Mouse (Mus musculus) forebrain, embryonic 16.5 days (tissue): ENCODE results near the gene Kctd13. TPM values are rescaled to one million over a fixed set of nuclear protein-coding genes. Genes with fewer than 3 reads are reported as not detected.

Experiments used
- ATAC-seq: fragments of 200-750 bp; cut with Nextera tagmentation; 2 replicates; pipeline ENCODE4 v1.8.0; 2017; ENCODE audit warnings: mild to moderate bottlenecking, moderate library complexity
- H3K27ac ChIP-seq: fragments of 300-500 bp; sonication (generic); 2 replicates; pipeline ENCODE4 v1.5.1; 2014; ENCODE audit warnings: low read length, control low read depth
- H3K27me3 ChIP-seq: fragments of 300-500 bp; sonication (generic); replicated peaks from 2 replicates; pipeline ENCODE4 v1.6.1; 2014; ENCODE audit warnings: low read length; ENCODE audit not compliant: control insufficient read depth, insufficient read depth
- H3K36me3 ChIP-seq: fragments of 300-500 bp; sonication (generic); 2 replicates; pipeline ENCODE4 v1.6.1; 2014; ENCODE audit not compliant: control insufficient read depth, insufficient read depth
- H3K4me1 ChIP-seq: fragments of 300-500 bp; sonication (generic); replicated peaks from 2 replicates; pipeline ENCODE4 v1.6.1; 2014; ENCODE audit warnings: low read length; ENCODE audit not compliant: control insufficient read depth, insufficient read depth
- H3K4me2 ChIP-seq: fragments of 300-500 bp; sonication (generic); 2 replicates; pipeline ENCODE4 v1.6.1; 2014; ENCODE audit warnings: mild to moderate bottlenecking, low read length, control low read depth
- H3K4me3 ChIP-seq: fragments of 300-500 bp; sonication (generic); replicated peaks from 2 replicates; pipeline ENCODE4 v1.5.1; 2014; ENCODE audit warnings: mild to moderate bottlenecking, low read length, control low read depth
- H3K9ac ChIP-seq: fragments of 300-500 bp; sonication (generic); replicated peaks from 2 replicates; pipeline ENCODE4 v1.6.1; 2014; ENCODE audit warnings: low read depth, low read length, control low read depth
- H3K9me3 ChIP-seq: fragments of 300-500 bp; sonication (generic); 2 replicates; pipeline ENCODE4 v1.6.1; 2016; ENCODE audit warnings: low read length; ENCODE audit not compliant: control insufficient read depth
- WGBS: fragments of 180-500 bp; shearing (Covaris S2); extraction: QIAGEN DNeasy Blood & Tissue Kit; methylation state at CpG from one replicate; pipeline ENCODE4 v1.1.7; 2014; 5-methylcytosine and 5-hydroxymethylcytosine counted together
- polyA plus RNA-seq: library from polyadenylated mRNA; unstranded; fragments of >200 nt; fragmentation: Nextera tagmentation; extraction: Ambion mirVana; gene quantifications from 2 replicates; pipeline ENCODE4 v1.2.1, GENCODE M21; 2015

Gene Kctd13
- polyA plus RNA-seq, 1 experiment from 2014 or later, result 131 TPM

DNA sequence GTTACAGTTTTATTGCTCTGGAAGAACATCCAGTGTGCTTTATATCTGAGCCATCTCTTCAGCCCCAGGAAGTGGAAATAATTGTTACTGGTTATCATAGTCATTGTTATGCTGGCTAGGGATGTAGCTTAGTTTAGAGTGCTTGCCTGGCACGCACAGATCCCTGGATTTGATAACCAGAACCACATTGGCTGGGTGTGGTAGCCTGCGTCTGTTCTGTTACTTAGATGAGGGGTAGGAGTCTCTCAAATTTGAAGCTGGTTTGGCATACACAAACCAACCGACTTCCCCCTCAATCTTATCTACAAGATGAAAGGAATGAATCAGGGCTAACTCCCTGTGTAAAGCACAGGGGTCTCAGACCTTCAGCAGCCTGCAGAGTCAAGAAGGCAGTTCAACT is 2.4 kb upstream of the Kctd13 start:
- Histone ChIP-seq H3K4me2 (no peak overlapping the region), H3K9ac (no peak overlapping the region), H3K36me3 (no peaks in the 10 kb centered on the region; the same call in 1 of the 2 replicates), H3K27ac (no peak overlapping the region), H3K9me3 (no peaks in the 10 kb centered on the region), H3K27me3 (no peaks in the 10 kb centered on the region), H3K4me3 (no peak overlapping the region), H3K4me1 (peaks cover 17% of the 10 kb centered on the region)
- ATAC-seq, result no peak
- WGBS, result 70% methylated on average over 3 of the region's 3 CpGs

DNA sequence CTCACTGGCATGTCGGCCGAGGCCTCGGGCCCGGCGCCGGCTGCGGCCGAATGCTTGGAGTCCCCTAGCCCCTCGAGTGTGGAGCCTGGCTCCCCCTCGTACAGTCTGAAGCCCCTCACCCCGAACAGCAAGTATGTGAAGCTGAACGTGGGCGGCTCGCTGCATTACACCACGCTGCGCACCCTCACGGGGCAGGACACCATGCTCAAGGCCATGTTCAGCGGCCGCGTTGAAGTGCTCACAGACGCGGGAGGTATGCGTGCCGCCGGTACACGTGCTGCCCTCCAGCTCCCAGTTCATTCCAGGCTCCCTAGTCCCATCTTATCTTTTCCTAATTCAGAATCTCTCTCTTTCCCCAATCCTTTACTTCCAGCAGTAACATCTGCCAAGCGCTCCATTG is 367 bp downstream of the Kctd13 start:
- Histone ChIP-seq H3K4me2 (peak overlapping the region; percentile 89), H3K27ac (peak overlapping the region; percentile 75), H3K4me1 (peaks cover 14% of the 10 kb centered on the region), H3K27me3 (no peaks in the 10 kb centered on the region), H3K36me3 (no peaks in the 10 kb centered on the region; the same call in 1 of the 2 replicates), H3K9me3 (no peaks in the 10 kb centered on the region), H3K9ac (peak overlapping the region; percentile 91), H3K4me3 (peak overlapping the region; percentile 80)
- peak; percentile 80 for ATAC-seq
- 0% methylated on average over 24 of the region's 27 CpGs for WGBS

DNA sequence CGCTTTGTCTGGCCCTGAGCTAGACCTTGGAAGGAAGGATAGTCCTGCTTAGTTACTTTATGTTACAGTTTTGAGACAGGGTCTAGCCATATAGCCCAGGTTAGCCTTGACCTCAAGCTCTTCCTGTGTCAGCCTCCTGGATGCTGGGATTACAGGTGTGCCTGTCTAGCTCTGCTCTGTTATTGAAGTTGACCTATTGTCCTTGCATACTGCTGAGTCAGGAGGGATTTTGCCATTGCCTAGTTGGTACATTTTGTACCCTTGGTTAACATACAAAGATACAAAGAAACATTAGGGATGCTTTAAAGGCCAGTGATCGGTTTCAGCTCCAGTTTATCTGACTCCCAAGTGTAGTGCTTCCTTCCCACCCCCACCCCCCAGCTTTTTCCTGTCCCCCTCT is 4.0 kb downstream of the Kctd13 start:
- H3K36me3 ChIP-seq, result peaks cover 12% of the 10 kb centered on the region
- H3K4me3 ChIP-seq, result no peak overlapping the region
- H3K27me3 ChIP-seq, result no peaks in the 10 kb centered on the region
- H3K9me3 ChIP-seq, result no peaks in the 10 kb centered on the region
- ATAC-seq, result no peak
- WGBS, result 89% methylated on average over 2 of the region's 2 CpGs
- no peak overlapping the region for H3K4me2 ChIP-seq
- H3K4me1 ChIP-seq, result peaks cover 14% of the 10 kb centered on the region
- no peak overlapping the region for H3K27ac ChIP-seq
- no peak overlapping the region for H3K9ac ChIP-seq

DNA sequence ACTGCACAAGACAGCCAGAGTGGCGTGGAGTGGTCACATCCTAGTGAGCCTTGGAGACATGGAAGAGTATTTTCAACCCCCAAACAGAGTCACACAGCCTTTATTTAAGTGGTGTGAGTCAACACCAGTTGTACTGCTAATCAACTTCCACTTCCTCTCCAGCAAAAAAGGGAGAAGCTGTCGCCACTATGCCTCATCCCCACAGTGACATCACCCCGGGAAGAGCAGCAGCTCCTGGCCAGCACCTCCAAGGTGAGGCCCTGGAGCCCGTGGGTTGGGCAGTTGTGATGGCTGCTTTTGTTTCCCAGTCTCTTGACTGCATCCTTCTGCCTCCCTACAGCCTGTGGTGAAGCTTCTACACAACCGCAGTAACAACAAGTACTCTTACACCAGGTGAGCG is 12.5 kb downstream of the Kctd13 start:
- WGBS, result 47% methylated on average over 6 of the region's 6 CpGs
- Histone ChIP-seq H3K4me2 (no peak overlapping the region), H3K4me1 (peaks cover 5% of the 10 kb centered on the region; the same call in 1 of the 2 replicates), H3K9ac (no peak overlapping the region), H3K36me3 (peaks cover 24% of the 10 kb centered on the region), H3K27ac (no peak overlapping the region), H3K27me3 (no peaks in the 10 kb centered on the region), H3K9me3 (no peaks in the 10 kb centered on the region), H3K4me3 (no peak overlapping the region)
- no peak for ATAC-seq

DNA sequence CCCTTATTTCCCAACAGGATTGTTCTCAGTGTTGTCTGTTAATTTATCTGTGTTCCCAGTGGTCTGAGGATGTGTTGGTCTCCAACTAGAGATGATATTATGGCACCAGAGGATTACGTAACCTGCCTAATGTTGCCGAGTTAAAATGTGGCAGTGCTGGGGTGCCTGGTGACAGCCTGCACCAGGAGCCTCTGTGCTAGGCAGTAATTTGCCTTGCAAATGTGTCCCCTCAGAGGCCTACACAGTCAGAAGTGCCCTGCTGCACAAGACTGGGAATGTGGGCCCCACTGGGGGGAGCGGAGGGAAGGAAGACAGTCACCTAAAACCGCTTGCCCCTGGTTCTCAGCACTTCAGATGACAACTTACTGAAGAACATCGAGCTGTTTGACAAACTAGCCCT is 13.1 kb downstream of the Kctd13 start:
- Histone ChIP-seq H3K27me3 (no peaks in the 10 kb centered on the region), H3K4me1 (peaks cover 5% of the 10 kb centered on the region; the same call in 1 of the 2 replicates), H3K36me3 (peaks cover 22% of the 10 kb centered on the region), H3K9me3 (no peaks in the 10 kb centered on the region), H3K4me2 (no peak overlapping the region), H3K4me3 (no peak overlapping the region), H3K9ac (no peak overlapping the region), H3K27ac (no peak overlapping the region)
- 46% methylated on average over 5 of the region's 5 CpGs for WGBS
- ATAC-seq, result peak; percentile 61; the same call in 1 of the 2 replicates

DNA sequence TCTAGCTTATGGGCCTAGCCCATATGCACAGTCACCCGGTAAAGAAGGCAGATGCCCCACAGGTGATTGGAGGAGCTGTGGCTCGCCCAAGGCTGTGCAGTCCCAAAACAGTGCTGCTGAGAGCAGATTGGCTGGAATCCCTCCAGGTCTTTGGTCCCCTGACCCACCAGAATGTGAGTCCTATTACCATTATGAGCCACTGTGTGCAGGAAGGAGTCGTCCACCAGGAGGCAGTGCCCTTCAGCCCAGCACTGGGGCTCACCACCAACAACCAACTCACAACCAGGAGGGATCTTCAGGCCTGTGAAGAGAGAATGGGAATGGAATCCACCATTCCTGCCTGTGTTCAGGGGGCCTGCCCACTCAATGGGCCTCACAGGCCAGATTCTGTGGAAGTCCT is 17.9 kb downstream of the Kctd13 start:
- WGBS, result 51% methylated on average over 3 of the region's 3 CpGs
- no peaks in the 10 kb centered on the region for H3K27me3 ChIP-seq
- no peak overlapping the region for H3K4me2 ChIP-seq
- no peak for ATAC-seq
- no peak overlapping the region for H3K27ac ChIP-seq
- no peak overlapping the region for H3K9ac ChIP-seq
- H3K36me3 ChIP-seq, result peaks cover 11% of the 10 kb centered on the region; the same call in 1 of the 2 replicates
- H3K4me1 ChIP-seq, result peaks cover 23% of the 10 kb centered on the region
- H3K4me3 ChIP-seq, result no peak overlapping the region
- no peaks in the 10 kb centered on the region for H3K9me3 ChIP-seq

DNA sequence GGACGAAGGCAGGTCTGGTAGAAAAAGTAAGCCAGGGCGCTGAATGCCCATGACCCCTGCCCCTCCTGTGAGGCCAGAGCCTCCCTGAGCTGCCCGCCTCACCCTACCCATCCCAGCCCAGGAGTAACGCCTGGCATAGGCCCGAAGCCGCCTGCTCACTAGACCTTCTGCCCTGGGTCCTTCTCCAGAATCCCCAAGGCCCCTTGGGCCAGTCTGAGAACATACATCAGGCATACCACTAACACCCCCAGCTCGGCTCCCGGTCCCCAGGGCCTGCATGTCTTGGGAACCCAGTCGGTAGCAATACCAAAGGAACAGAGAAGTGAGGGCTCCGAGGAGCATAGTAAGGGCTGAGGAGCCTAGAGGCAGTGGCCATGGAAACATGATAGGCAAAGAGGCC is 19.9 kb downstream of the Kctd13 start:
- H3K27ac ChIP-seq, result peak overlapping the region; percentile 87
- peaks cover 9% of the 10 kb centered on the region; the same call in 1 of the 2 replicates for H3K36me3 ChIP-seq
- ATAC-seq, result no peak
- WGBS, result 83% methylated on average over 10 of the region's 10 CpGs
- H3K4me3 ChIP-seq, result peak overlapping the region; percentile 62
- H3K4me2 ChIP-seq, result peak overlapping the region; percentile 89
- H3K9me3 ChIP-seq, result no peaks in the 10 kb centered on the region
- peaks cover 39% of the 10 kb centered on the region for H3K4me1 ChIP-seq
- no peaks in the 10 kb centered on the region for H3K27me3 ChIP-seq
- peak overlapping the region; percentile 76 for H3K9ac ChIP-seq

DNA sequence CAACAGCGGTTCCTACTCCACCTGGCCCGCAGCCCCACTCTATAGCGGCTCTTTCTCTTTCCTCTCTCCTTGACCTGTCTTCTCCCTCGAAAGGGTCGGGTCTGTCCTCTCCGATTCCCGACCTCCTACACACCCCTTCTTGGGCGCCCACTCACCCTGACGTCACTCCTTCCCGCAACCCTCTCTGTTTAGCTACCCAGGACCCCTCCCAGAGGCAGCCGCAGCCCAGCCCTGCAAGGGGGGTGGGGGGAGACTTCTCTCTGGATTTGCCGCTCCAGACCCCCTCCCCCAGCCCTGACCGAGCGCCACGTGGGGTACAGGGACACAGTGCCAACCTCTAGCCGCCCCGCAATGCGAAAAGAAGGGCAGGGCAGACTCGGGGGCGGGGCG is 20.7 kb downstream of the Kctd13 start, which contains the start of gene Asphd1:
Gene Asphd1 (minus strand): TSS at position 180 of the 390 bp plus-strand sequence.
- 1% methylated on average over 21 of the region's 21 CpGs for WGBS
- ATAC-seq, result peak; percentile 67
- H3K9me3 ChIP-seq, result no peaks in the 10 kb centered on the region
- peak within 1 kb of the TSS; percentile 89 for H3K4me2 ChIP-seq
- H3K27me3 ChIP-seq, result 0 out of 2 replicates have a peak, but pooled peaks cover 2% of the 10 kb centered on the region
- peak within 1 kb of the TSS; percentile 87 for H3K27ac ChIP-seq
- H3K9ac ChIP-seq, result peak within 1 kb of the TSS; percentile 76
- H3K4me1 ChIP-seq, result peaks cover 39% of the 10 kb centered on the region
- peaks cover 9% of the 10 kb centered on the region; the same call in 1 of the 2 replicates for H3K36me3 ChIP-seq
- peak within 1 kb of the TSS; percentile 62 for H3K4me3 ChIP-seq

DNA sequence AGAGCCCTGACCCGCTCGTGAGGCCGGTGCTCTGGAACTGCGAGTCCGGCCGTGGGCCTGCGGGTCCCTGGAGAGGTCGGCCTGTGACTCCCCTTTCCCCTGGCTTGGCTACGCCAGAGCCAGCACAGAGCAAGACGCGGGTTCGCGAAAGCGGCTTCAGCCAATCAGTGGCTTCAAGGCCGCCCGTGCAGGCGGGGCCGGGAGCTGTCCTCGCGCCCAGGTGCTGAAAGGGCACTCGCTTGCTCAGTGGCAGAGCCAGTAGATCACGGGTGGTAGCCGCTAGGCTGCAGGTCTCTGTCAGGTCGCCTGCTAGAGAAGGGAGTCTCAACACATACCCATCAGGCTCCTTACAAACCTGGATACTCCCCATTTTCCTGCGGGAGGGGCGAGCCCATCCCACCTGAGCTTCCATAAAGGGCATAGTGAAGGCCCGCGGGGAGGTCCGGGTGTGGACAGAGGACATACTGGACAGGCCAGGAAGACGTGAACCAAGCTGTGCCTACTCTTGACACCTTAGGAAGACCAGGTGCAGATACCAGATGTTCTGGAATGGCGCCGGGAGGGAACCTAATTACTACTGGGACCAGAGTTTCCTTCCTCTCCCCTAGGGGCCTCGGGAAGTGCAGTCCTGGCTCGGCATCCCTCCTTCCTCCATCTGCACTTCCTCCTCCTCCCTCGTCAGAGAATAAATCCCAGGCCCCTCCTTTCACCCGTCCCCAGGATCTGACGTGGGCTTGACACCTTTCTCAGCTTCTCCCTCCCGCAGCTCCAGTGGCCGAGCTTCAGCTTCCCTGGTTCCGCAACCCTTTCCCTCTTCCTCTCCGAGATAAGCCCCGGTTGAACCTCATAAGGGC is 21.3 kb downstream of the Kctd13 start, which contains the start of gene Sez6l2:
Gene Sez6l2 (plus strand): TSS at position 771 of the 854 bp plus-strand sequence.
- Histone ChIP-seq H3K4me2 (peak within 1 kb of the TSS; percentile 89), H3K27ac (peak within 1 kb of the TSS; percentile 87), H3K9ac (peak within 1 kb of the TSS; percentile 76), H3K9me3 (no peaks in the 10 kb centered on the region), H3K36me3 (peaks cover 9% of the 10 kb centered on the region; the same call in 1 of the 2 replicates), H3K4me1 (peaks cover 39% of the 10 kb centered on the region), H3K4me3 (peak within 1 kb of the TSS; percentile 62), H3K27me3 (0 out of 2 replicates have a peak, but pooled peaks cover 2% of the 10 kb centered on the region)
- ATAC-seq, result peak; percentile 85
- 0% methylated on average over 41 of the region's 42 CpGs for WGBS
